Mouse (Mus musculus) MEL (cell line): ENCODE measurements around the gene Styx. TPM values are rescaled to one million over a fixed set of nuclear protein-coding genes. Genes with fewer than 3 reads are reported as not detected.

ENCODE experiments used
- DNase-seq: peaks from one replicate; pipeline ENCODE4 v3.0.0; 2011; ENCODE audit warnings: low read depth, low spot score
- H3K27ac ChIP-seq: 2 replicates; pipeline ENCODE4 v1.5.1; 2012; ENCODE audit warnings: low read depth, mild to moderate bottlenecking, control low read depth, low read length, moderate library complexity; ENCODE audit not compliant: control insufficient read depth
- H3K27me3 ChIP-seq, 2 experiments: fragments of 150-350 bp in 1 of 2; sonication (generic) in 1 of 2; 2 replicates each; pipeline ENCODE4 v1.6.1; 2012; ENCODE audit warnings: low read length in 2 of 2, mild to moderate bottlenecking in 2 of 2, improper control_type of control experiment in 1 of 2, moderate library complexity in 1 of 2; ENCODE audit not compliant: insufficient read depth in 2 of 2, control insufficient read depth in 1 of 2
- H3K36me3 ChIP-seq, 2 experiments: 2 replicates each; pipeline ENCODE4 v1.6.1; 2012 to 2014; ENCODE audit warnings: low read length in 2 of 2, improper control_type of control experiment in 1 of 2, inconsistent platforms in 1 of 2, mild to moderate bottlenecking in 1 of 2; ENCODE audit not compliant: insufficient read depth in 2 of 2, control insufficient read depth in 1 of 2
- H3K4me1 ChIP-seq, 2 experiments: fragments of 150-350 bp in 1 of 2; sonication (generic) in 1 of 2; 2 replicates each; pipeline ENCODE4 v1.6.1; 2012; ENCODE audit warnings: low read length in 2 of 2, improper control_type of control experiment in 1 of 2, mild to moderate bottlenecking in 1 of 2; ENCODE audit not compliant: insufficient read depth in 2 of 2, control insufficient read depth in 1 of 2
- H3K4me3 ChIP-seq, 2 experiments: fragments of 150-350 bp in 1 of 2; sonication (generic) in 1 of 2; 2 replicates each; pipeline ENCODE4 v1.5.1; 2012; ENCODE audit warnings: low read depth in 2 of 2, low read length in 2 of 2, mild to moderate bottlenecking in 2 of 2, moderate library complexity in 2 of 2, control low read depth in 1 of 2, improper control_type of control experiment in 1 of 2; ENCODE audit not compliant: control insufficient read depth in 1 of 2, insufficient read depth in 1 of 2
- H3K79me2 ChIP-seq: 2 replicates; pipeline ENCODE4 v1.6.1; 2012; ENCODE audit warnings: mild to moderate bottlenecking, low read length, moderate library complexity; ENCODE audit not compliant: control insufficient read depth, poor library complexity, insufficient read depth
- H3K9ac ChIP-seq: 2 replicates; pipeline ENCODE4 v1.6.1; 2012; ENCODE audit warnings: low read depth, mild to moderate bottlenecking, control low read depth, low read length, moderate library complexity; ENCODE audit not compliant: control insufficient read depth, poor library complexity, severe bottlenecking
- H3K9me3 ChIP-seq: fragments of 150-350 bp; sonication (generic); replicated peaks from 2 replicates; pipeline ENCODE4 v1.6.1; 2012; ENCODE audit warnings: mild to moderate bottlenecking, low read length, improper control_type of control experiment, moderate library complexity; ENCODE audit not compliant: insufficient read depth
- CHD1 ChIP-seq: IDR thresholded peaks from 2 replicates; pipeline ENCODE4 v1.6.1; 2012; ENCODE audit warnings: low read depth, mild to moderate bottlenecking, inconsistent platforms, low read length, improper control_type of control experiment
- CTCF ChIP-seq, 3 experiments: IDR thresholded peaks in 2 of 3; conservative IDR thresholded peaks in 1 of 3; 2 replicates each; pipeline ENCODE4 v1.5.1; 2011 to 2012; ENCODE audit warnings: low read length in 3 of 3, low read depth in 2 of 3, mild to moderate bottlenecking in 2 of 3, improper control_type of control experiment in 1 of 3, inconsistent platforms in 1 of 3, mixed read lengths in 1 of 3, moderate library complexity in 1 of 3; ENCODE audit not compliant: control insufficient read depth in 1 of 3, insufficient read depth in 1 of 3, poor library complexity in 1 of 3, severe bottlenecking in 1 of 3
- ELF1 ChIP-seq: IDR thresholded peaks from 2 replicates; pipeline ENCODE4 v1.6.1; 2014; ENCODE audit warnings: low read depth, mild to moderate bottlenecking, inconsistent platforms, low read length, improper control_type of control experiment, moderate library complexity
- ETS1 ChIP-seq: IDR thresholded peaks from 2 replicates; pipeline ENCODE4 v1.6.1; 2012; ENCODE audit warnings: low read depth, mild to moderate bottlenecking, inconsistent platforms, low read length, improper control_type of control experiment, moderate library complexity
- GABPA ChIP-seq: IDR thresholded peaks from 2 replicates; pipeline ENCODE4 v1.6.1; 2012; ENCODE audit warnings: low read depth, mild to moderate bottlenecking, inconsistent platforms, low read length, improper control_type of control experiment, moderate library complexity
- GATA1 ChIP-seq: IDR thresholded peaks from 2 replicates; pipeline ENCODE4 v1.6.1; 2011; ENCODE audit warnings: low read depth, low read length, improper control_type of control experiment
- HCFC1 ChIP-seq: IDR thresholded peaks from 2 replicates; pipeline ENCODE4 v1.6.1; 2012; ENCODE audit warnings: low read depth, mild to moderate bottlenecking, inconsistent platforms, low read length, improper control_type of control experiment, moderate library complexity
- JUND ChIP-seq: IDR thresholded peaks from 2 replicates; pipeline ENCODE4 v1.6.1; 2011; ENCODE audit warnings: low read depth, mild to moderate bottlenecking, improper control_type of control experiment, low read length
- KAT2A ChIP-seq: conservative IDR thresholded peaks from 2 replicates; pipeline ENCODE4 v1.6.1; 2012; ENCODE audit warnings: low read depth, low read length, improper control_type of control experiment, inconsistent platforms
- MAFK ChIP-seq: IDR thresholded peaks from 2 replicates; pipeline ENCODE4 v1.6.1; 2011; ENCODE audit warnings: low read depth, mild to moderate bottlenecking, low read length, improper control_type of control experiment, borderline replicate concordance
- MAZ ChIP-seq: IDR thresholded peaks from 2 replicates; pipeline ENCODE4 v1.6.1; 2012; ENCODE audit warnings: low read depth, mild to moderate bottlenecking, inconsistent platforms, low read length, improper control_type of control experiment
- MXI1 ChIP-seq: IDR thresholded peaks from 2 replicates; pipeline ENCODE4 v1.6.1; 2011; ENCODE audit warnings: mild to moderate bottlenecking, low read depth, low read length, improper control_type of control experiment
- MYB ChIP-seq: IDR thresholded peaks from 2 replicates; pipeline ENCODE4 v1.6.1; 2011; ENCODE audit warnings: mild to moderate bottlenecking, low read depth, low read length, improper control_type of control experiment
- NELFE ChIP-seq: IDR thresholded peaks from 2 replicates; pipeline ENCODE4 v1.6.1; 2011; ENCODE audit warnings: low read depth, low read length, improper control_type of control experiment
- NRF1 ChIP-seq: IDR thresholded peaks from 2 replicates; pipeline ENCODE4 v1.6.1; 2014; ENCODE audit warnings: low read depth, mild to moderate bottlenecking, inconsistent platforms, low read length, improper control_type of control experiment, moderate library complexity; ENCODE audit not compliant: poor library complexity, insufficient read depth, severe bottlenecking
- POLR2A ChIP-seq, 2 experiments: IDR thresholded peaks; 2 replicates each; pipeline ENCODE4 v1.6.1; 2011 to 2012; ENCODE audit warnings: low read length in 2 of 2, mild to moderate bottlenecking in 2 of 2, control low read depth in 1 of 2, improper control_type of control experiment in 1 of 2, low read depth in 1 of 2, moderate library complexity in 1 of 2; ENCODE audit not compliant: control insufficient read depth in 1 of 2, insufficient read depth in 1 of 2, poor library complexity in 1 of 2
- POLR2AphosphoS2 ChIP-seq: IDR thresholded peaks from 2 replicates; pipeline ENCODE4 v1.6.1; 2011; ENCODE audit warnings: low read length, improper control_type of control experiment
- POLR2AphosphoS5 ChIP-seq: IDR thresholded peaks from 2 replicates; pipeline ENCODE4 v1.6.1; 2012; ENCODE audit warnings: low read depth, borderline replicate concordance, mild to moderate bottlenecking, inconsistent platforms, low read length, moderate library complexity, mixed read lengths
- RAD21 ChIP-seq: IDR thresholded peaks from 2 replicates; pipeline ENCODE4 v1.6.1; 2011; ENCODE audit warnings: mild to moderate bottlenecking, low read depth, low read length, improper control_type of control experiment
- RCOR1 ChIP-seq: IDR thresholded peaks from 2 replicates; pipeline ENCODE4 v1.6.1; 2012; ENCODE audit warnings: low read depth, mild to moderate bottlenecking, inconsistent platforms, low read length, improper control_type of control experiment
- SIN3A ChIP-seq: IDR thresholded peaks from 2 replicates; pipeline ENCODE4 v1.6.1; 2012; ENCODE audit warnings: low read length, improper control_type of control experiment, inconsistent platforms
- TBP ChIP-seq: IDR thresholded peaks from 2 replicates; pipeline ENCODE4 v1.8.0; 2011; ENCODE audit warnings: low read depth, low read length, improper control_type of control experiment
- UBTF ChIP-seq: IDR thresholded peaks from 2 replicates; pipeline ENCODE4 v1.6.1; 2012; ENCODE audit warnings: low read depth, mild to moderate bottlenecking, inconsistent platforms, low read length, improper control_type of control experiment, moderate library complexity, borderline replicate concordance; ENCODE audit not compliant: insufficient read depth
- USF2 ChIP-seq, 2 experiments: IDR thresholded peaks; 2 replicates each; pipeline ENCODE4 v1.6.1; 2011 to 2012; ENCODE audit warnings: improper control_type of control experiment in 2 of 2, low read length in 2 of 2, borderline replicate concordance in 1 of 2, inconsistent platforms in 1 of 2, low read depth in 1 of 2, mild to moderate bottlenecking in 1 of 2; ENCODE audit not compliant: insufficient read depth in 1 of 2
- ZC3H11A ChIP-seq: IDR thresholded peaks from 2 replicates; pipeline ENCODE4 v1.6.1; 2012; ENCODE audit warnings: low read depth, mild to moderate bottlenecking, inconsistent platforms, low read length, improper control_type of control experiment
- ZMIZ1 ChIP-seq: IDR thresholded peaks from 2 replicates; pipeline ENCODE4 v1.6.1; 2012; ENCODE audit warnings: low read depth, mild to moderate bottlenecking, inconsistent platforms, low read length, improper control_type of control experiment, moderate library complexity
- polyA plus RNA-seq, 2 experiments: library from polyadenylated mRNA; stranded (reverse) in 1 of 2; unstranded in 1 of 2; fragments of >175 nt in 1 of 2; fragments of >200 nt in 1 of 2; gene quantifications; 2 replicates each; pipeline versions ENCODE4 v1.2.1 to v1.2.4; 2012; ENCODE audit warnings: low replicate concordance in 2 of 2, low read depth in 1 of 2; ENCODE audit not compliant: insufficient read length in 2 of 2, insufficient read depth in 1 of 2, missing spikeins in 1 of 2
- total RNA-seq: library from RNA; depleted of rRNA; stranded (reverse); fragments of 300-350 nt; gene quantifications from 2 replicates; pipeline ENCODE4 v1.2.3, GENCODE M21; 2012

Gene Styx
- total and polyA plus RNA-seq, 3 experiments: 18.0 to 27.2 TPM; not detected in 1

DNA sequence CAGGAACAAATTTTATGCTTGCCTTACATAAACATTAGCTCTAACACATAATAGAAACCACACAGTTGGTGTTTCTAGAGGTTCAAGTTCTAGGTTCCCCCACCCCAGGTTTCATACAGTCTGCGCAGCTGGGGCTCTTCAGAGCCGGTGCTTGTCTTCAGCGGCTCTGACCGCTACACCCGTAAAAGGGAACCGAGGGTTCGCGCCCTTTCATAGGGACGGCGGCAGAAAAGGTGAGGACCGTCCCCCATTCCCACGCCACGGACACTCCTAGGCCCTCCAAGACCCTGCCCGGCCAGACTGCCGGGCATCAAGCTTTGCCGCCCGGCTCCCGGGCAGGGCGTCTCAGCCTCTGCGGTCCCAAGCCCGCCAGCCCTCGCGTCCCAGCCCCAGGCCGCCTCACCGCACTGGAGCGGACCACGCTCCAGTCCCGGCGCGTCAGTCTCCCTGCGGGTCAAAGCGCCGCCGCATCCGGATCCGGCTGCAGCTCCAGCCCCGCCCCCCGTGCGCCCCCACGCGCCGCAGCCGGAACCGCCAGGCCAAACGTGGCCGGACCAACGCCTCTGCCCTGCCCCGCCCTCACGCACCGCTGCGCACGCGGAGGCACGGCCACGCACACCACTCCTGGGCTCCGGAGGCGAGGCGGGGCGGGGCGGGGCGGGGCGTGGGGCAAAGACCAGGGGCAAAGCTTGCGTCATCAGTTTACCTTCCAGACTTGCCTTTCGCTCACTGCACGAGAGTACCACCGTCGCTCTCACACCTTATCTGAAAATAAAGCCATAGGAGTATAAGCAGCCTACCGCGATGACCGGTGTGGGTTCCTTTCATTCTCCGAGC is 37.7 kb downstream of the Styx start:
- Histone ChIP-seq H3K27ac (peak overlapping the region; percentile 85), H3K79me2 (peaks cover 14% of the 10 kb centered on the region), H3K27me3 (no peaks in the 10 kb centered on the region), H3K9me3 (no peaks in the 10 kb centered on the region), H3K36me3 (peaks cover 2 to 20% of the 10 kb centered on the region in 2 experiments; a peak in 3 of 4 replicates), H3K4me3 (peak overlapping the region; percentile 96 to 100), H3K4me1 (peaks cover 3 to 9% of the 10 kb centered on the region in 2 experiments; a peak in 3 of 4 replicates), H3K9ac (peak overlapping the region; percentile 100)
- DNase-seq: peak; percentile 87
- no peak for TF ChIP-seq UBTF
- TF ChIP-seq POLR2AphosphoS5: no peak
- peak; percentile 44; the same call in 1 of the 2 replicates for TF ChIP-seq TBP
- peak; percentile 53; the same call in 1 of the 2 replicates for TF ChIP-seq MXI1
- 0 out of 2 replicates have a peak, but pooled peaks have one; percentile 35 for TF ChIP-seq POLR2AphosphoS2
- peak; percentile 80 for TF ChIP-seq NELFE
- TF ChIP-seq ZMIZ1: peak; percentile 12; the same call in 1 of the 2 replicates
- TF ChIP-seq HCFC1: peak; percentile 41; the same call in 1 of the 2 replicates
- TF ChIP-seq RAD21: no peak
- peak; percentile 75 to 83 for TF ChIP-seq POLR2A (IDR thresholded peaks at IDR 0.05; ENCODE audit: control insufficient read depth in 1 of 2, insufficient read depth in 1 of 2, low read depth in 1 of 2, low read length in 2 of 2, poor library complexity in 1 of 2)
- peak; percentile 65 for TF ChIP-seq NRF1
- 0 out of 2 replicates have a peak, but pooled peaks have one; percentile 34 for TF ChIP-seq ELF1
- TF ChIP-seq SIN3A: peak; percentile 33
- no peak for TF ChIP-seq ZC3H11A
- TF ChIP-seq MAFK: no peak

DNA sequence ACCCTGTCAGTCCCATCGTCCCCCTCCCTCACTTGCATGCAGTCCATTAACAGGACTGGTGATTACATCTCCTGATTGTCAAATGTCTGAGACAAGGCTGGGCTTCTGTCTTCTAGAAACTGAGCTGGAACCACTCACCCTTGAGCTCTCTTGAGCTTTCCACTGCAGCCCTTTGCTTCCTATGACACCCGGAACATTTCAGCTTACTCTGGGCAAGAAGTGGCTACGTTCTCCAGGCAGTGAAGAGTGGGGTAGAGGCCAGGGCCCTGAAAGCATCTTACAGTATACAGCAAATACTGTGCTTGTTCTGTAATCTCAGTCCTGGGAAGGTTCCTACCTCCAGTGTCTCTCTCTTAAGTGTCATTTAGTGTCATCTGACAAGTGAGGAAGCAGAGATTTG is 38.3 kb downstream of the Styx start:
- no peaks in the 10 kb centered on the region for H3K9me3 ChIP-seq
- no peak for DNase-seq
- peak overlapping the region; percentile 58 to 79 for H3K4me3 ChIP-seq
- H3K36me3 ChIP-seq: peaks cover 1 to 20% of the 10 kb centered on the region in 2 experiments; a peak in 3 of 4 replicates
- H3K27ac ChIP-seq: 0 out of 2 replicates have a peak overlapping the region, but pooled peaks have one; percentile 17
- H3K27me3 ChIP-seq: no peaks in the 10 kb centered on the region
- H3K4me1 ChIP-seq: peaks cover 3 to 9% of the 10 kb centered on the region in 2 experiments; a peak in 3 of 4 replicates
- H3K9ac ChIP-seq: peak overlapping the region; percentile 37
- TF ChIP-seq POLR2AphosphoS5 (no peak), MYB (no peak), ETS1 (no peak), USF2 (IDR thresholded peaks at IDR 0.05; ENCODE audit: borderline replicate concordance in 1 of 2, insufficient read depth in 1 of 2, low read depth in 1 of 2, low read length in 2 of 2) (no peak), JUND (no peak), UBTF (no peak), GABPA (no peak), POLR2A (IDR thresholded peaks at IDR 0.05; ENCODE audit: control insufficient read depth in 1 of 2, insufficient read depth in 1 of 2, low read depth in 1 of 2, low read length in 2 of 2, poor library complexity in 1 of 2) (no peak), CTCF (IDR thresholded peaks at IDR 0.05 in 2 of 3, conservative IDR thresholded peaks at IDR 0.05 in 1 of 3; ENCODE audit: control insufficient read depth in 1 of 3, insufficient read depth in 1 of 3, low read depth in 2 of 3, low read length in 3 of 3, poor library complexity in 1 of 3, severe bottlenecking in 1 of 3) (no peak), MAZ (no peak), KAT2A (no peak), CHD1 (no peak), RCOR1 (no peak), GATA1 (no peak)
- H3K79me2 ChIP-seq: peaks cover 14% of the 10 kb centered on the region
